Mouse (Mus musculus) lung, postnatal 0 days (tissue): ENCODE results near the gene Cd300c. TPM values are rescaled to one million over a fixed set of nuclear protein-coding genes. Genes with fewer than 3 reads are reported as not detected.

Source experiments
- ATAC-seq: fragments of 200-750 bp; cut with Nextera tagmentation; 2 replicates; pipeline ENCODE4 v1.8.0; 2017; ENCODE audit warnings: moderate library complexity
- DNase-seq: peaks from one replicate; pipeline ENCODE4 v3.0.0-alpha.2; 2016; ENCODE audit warnings: low spot score
- H3K27ac ChIP-seq: fragments of 300-500 bp; sonication (generic); 2 replicates; pipeline ENCODE4 v1.5.1; 2014; ENCODE audit warnings: antibody characterized with exemption, mild to moderate bottlenecking, low read length, mixed read lengths
- H3K27me3 ChIP-seq: fragments of 300-500 bp; sonication (generic); replicated peaks from 2 replicates; pipeline ENCODE4 v1.6.1; 2014; ENCODE audit warnings: low read length, mixed read lengths; ENCODE audit not compliant: insufficient read depth
- H3K36me3 ChIP-seq: fragments of 300-500 bp; sonication (generic); 2 replicates; pipeline ENCODE4 v1.6.1; 2014; ENCODE audit warnings: low read length, mixed read lengths; ENCODE audit not compliant: insufficient read depth
- H3K4me1 ChIP-seq: fragments of 300-500 bp; sonication (generic); 2 replicates; pipeline ENCODE4 v1.6.1; 2014; ENCODE audit warnings: antibody characterized with exemption, low read depth, low read length, mixed read lengths; ENCODE audit not compliant: insufficient read depth
- H3K4me2 ChIP-seq: fragments of 300-500 bp; sonication (generic); replicated peaks from 2 replicates; pipeline ENCODE4 v1.6.1; 2014; ENCODE audit warnings: low read depth, mild to moderate bottlenecking, low read length, moderate library complexity, mixed read lengths
- H3K4me3 ChIP-seq: fragments of 300-500 bp; sonication (generic); 2 replicates; pipeline ENCODE4 v1.5.1; 2014; ENCODE audit warnings: low read depth, low read length
- H3K9ac ChIP-seq: fragments of 300-500 bp; sonication (generic); replicated peaks from 2 replicates; pipeline ENCODE4 v1.6.1; 2014; ENCODE audit warnings: low read depth, mild to moderate bottlenecking
- H3K9me3 ChIP-seq: fragments of 300-500 bp; sonication (generic); 2 replicates; pipeline ENCODE4 v1.6.1; 2016; ENCODE audit warnings: low read length, mixed read lengths
- CTCF ChIP-seq: IDR thresholded peaks from 2 replicates; pipeline ENCODE4 v1.5.1; 2016; ENCODE audit warnings: antibody characterized with exemption, mild to moderate bottlenecking
- EP300 ChIP-seq: IDR thresholded peaks from 2 replicates; pipeline ENCODE4 v1.6.1; 2016; ENCODE audit warnings: antibody characterized with exemption, mild to moderate bottlenecking, control low read depth
- WGBS: fragments of 180-500 bp; shearing (Covaris S2); extraction: QIAGEN DNeasy Blood & Tissue Kit; methylation state at CpG from one replicate; pipeline ENCODE4 v1.1.7; 2014; 5-methylcytosine and 5-hydroxymethylcytosine counted together
- polyA plus RNA-seq: library from polyadenylated mRNA; unstranded; fragments of >200 nt; fragmentation: Nextera tagmentation; extraction: Ambion mirVana; gene quantifications from 2 replicates; pipeline ENCODE4 v1.2.1, GENCODE M21; 2015

The Cd300c gene
- polyA plus RNA-seq, 1 experiment from 2014 or later, result 0.19 TPM

DNA sequence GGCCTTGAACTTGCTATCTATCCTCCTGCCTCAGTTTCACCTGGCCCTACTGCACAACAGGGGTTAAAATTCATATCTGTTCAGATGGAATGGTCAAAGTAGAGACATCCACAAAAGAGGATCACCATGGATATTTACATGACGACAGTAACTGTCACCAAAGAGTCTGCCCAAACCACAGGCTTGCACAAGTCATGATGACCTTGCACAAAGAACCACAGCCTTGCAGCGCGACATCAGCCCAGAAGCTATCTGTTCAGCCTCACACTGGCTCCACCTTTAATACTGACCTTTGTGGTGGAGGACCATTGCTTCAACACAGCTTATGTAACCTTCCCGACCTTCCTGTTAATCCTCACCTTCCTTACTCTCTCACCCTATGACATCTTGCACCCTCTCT lies 61.4 kb downstream of the Cd300c start:
- ATAC-seq, result peak; percentile 50
- Histone ChIP-seq H3K27ac (no peak overlapping the region), H3K4me2 (no peak overlapping the region), H3K27me3 (no peaks in the 10 kb centered on the region), H3K4me3 (no peak overlapping the region), H3K4me1 (no peaks in the 10 kb centered on the region), H3K9me3 (no peaks in the 10 kb centered on the region), H3K36me3 (no peaks in the 10 kb centered on the region), H3K9ac (no peak overlapping the region)
- DNase-seq, result peak; percentile 59
- 64% methylated on average over 4 of the region's 4 CpGs for WGBS
- no peak for TF ChIP-seq EP300
- no peak for TF ChIP-seq CTCF

Other genes with a start within 250 kb of the Cd300c start
- gene Dnaic2, start 241.7 kb downstream of the Cd300c start, polyA plus RNA-seq, result 6.4 and 7.3 TPM in 2 replicates
- gene Kif19a, start 203.8 kb downstream of the Cd300c start, polyA plus RNA-seq, result 0.54 and 0.74 TPM in 2 replicates
- 0.15 and 0.20 TPM in 2 replicates for gene Btbd17, start 173.2 kb downstream of the Cd300c start, polyA plus RNA-seq
- not detected in 2 replicates for gene Gpr142, start 170.2 kb downstream of the Cd300c start, polyA plus RNA-seq
- gene Gprc5c, start 118.0 kb downstream of the Cd300c start, polyA plus RNA-seq, result 10.4 and 11.1 TPM in 2 replicates
- 4.6 and 5.9 TPM in 2 replicates for gene Cd300a, start 79.1 kb downstream of the Cd300c start, polyA plus RNA-seq
- 1.5 and 2.0 TPM in 2 replicates for gene Cd300lb, start 34.8 kb downstream of the Cd300c start, polyA plus RNA-seq
- 0.92 and 1.0 TPM in 2 replicates for gene Cd300ld, start 20.8 kb upstream of the Cd300c start, polyA plus RNA-seq
- 12.4 and 15.7 TPM in 2 replicates for gene Cd300c2, start 32.7 kb upstream of the Cd300c start, polyA plus RNA-seq
- 0.44 TPM in 1 of 2 replicates, not detected in the other for gene Cd300ld2, start 47.0 kb upstream of the Cd300c start, polyA plus RNA-seq
- not detected in 2 replicates for gene Cd300ld4, start 57.9 kb upstream of the Cd300c start, polyA plus RNA-seq
- not detected in 2 replicates for gene Cd300ld5, start 68.6 kb upstream of the Cd300c start, polyA plus RNA-seq
- not detected in 2 replicates for gene Cd300ld3, start 79.3 kb upstream of the Cd300c start, polyA plus RNA-seq
- 0.21 and 0.31 TPM in 2 replicates for gene Cd300e, start 93.0 kb upstream of the Cd300c start, polyA plus RNA-seq
- 0.56 and 0.85 TPM in 2 replicates for gene Rab37, start 122.3 kb upstream of the Cd300c start, polyA plus RNA-seq
- 12.7 and 13.1 TPM in 2 replicates for gene Cd300lf, start 164.8 kb upstream of the Cd300c start, polyA plus RNA-seq
- 56.9 and 71.2 TPM in 2 replicates for gene Slc9a3r1, start 194.2 kb upstream of the Cd300c start, polyA plus RNA-seq
- 9.6 and 10.5 TPM in 2 replicates for gene Tmem104, start 218.3 kb upstream of the Cd300c start, polyA plus RNA-seq
- gene Nat9, start 218.7 kb upstream of the Cd300c start, polyA plus RNA-seq, result 30.3 and 30.8 TPM in 2 replicates